Mouse (Mus musculus) brain, embryonic 18.5 days (tissue): ENCODE measurements around the gene Itpr1.

Experiments used
- DNase-seq: peaks from one replicate; pipeline ENCODE4 v3.0.0-alpha.2; 2012; ENCODE audit warnings: low read depth, low spot score

Gene Itpr1

GRCm38 (mm10) chr6:108512097-108512496 lies 299.2 kb downstream of the Itpr1 start:
- DNase-seq = no peak

- DNase-seq = no peak
These were observed 300.1 kb downstream of the Itpr1 start for GRCm38 (mm10) chr6:108512994-108513393.

- no peak for DNase-seq
These were observed 303.4 kb downstream of the Itpr1 start for GRCm38 (mm10) chr6:108516248-108516647.

- no peak for DNase-seq
These were observed 304.5 kb downstream of the Itpr1 start for GRCm38 (mm10) chr6:108517241-108517981.

- no peak for DNase-seq
These were observed 305.1 kb downstream of the Itpr1 start for GRCm38 (mm10) chr6:108517986-108518385.

GRCm38 (mm10) chr6:108518552-108518951 lies 305.7 kb downstream of the Itpr1 start:
- DNase-seq = no peak

- no peak for DNase-seq
These were observed 306.4 kb downstream of the Itpr1 start for GRCm38 (mm10) chr6:108519327-108519726.

GRCm38 (mm10) chr6:108523956-108524616 lies 311.2 kb downstream of the Itpr1 start:
- DNase-seq = no peak

- no peak for DNase-seq
These were observed 311.7 kb downstream of the Itpr1 start for GRCm38 (mm10) chr6:108524617-108525010.

- DNase-seq = no peak
These were observed 314.7 kb downstream of the Itpr1 start for GRCm38 (mm10) chr6:108527560-108527959.

GRCm38 (mm10) chr6:108527993-108528392 lies 315.1 kb downstream of the Itpr1 start:
- DNase-seq = no peak

GRCm38 (mm10) chr6:108529150-108529549 lies 316.3 kb downstream of the Itpr1 start:
- DNase-seq = no peak

- no peak for DNase-seq
These were observed 318.0 kb downstream of the Itpr1 start for GRCm38 (mm10) chr6:108530781-108531323.

GRCm38 (mm10) chr6:108531324-108532311 lies 318.7 kb downstream of the Itpr1 start:
- DNase-seq = no peak

GRCm38 (mm10) chr6:108532486-108533179 lies 319.7 kb downstream of the Itpr1 start:
- DNase-seq = no peak

- no peak for DNase-seq
These were observed 321.2 kb downstream of the Itpr1 start for GRCm38 (mm10) chr6:108534139-108534538.

GRCm38 (mm10) chr6:108534596-108534995 lies 321.7 kb downstream of the Itpr1 start:
- DNase-seq = no peak

- no peak for DNase-seq
These were observed 322.4 kb downstream of the Itpr1 start for GRCm38 (mm10) chr6:108535309-108535708.

- no peak for DNase-seq
These were observed 323.8 kb downstream of the Itpr1 start for GRCm38 (mm10) chr6:108536546-108537317.

GRCm38 (mm10) chr6:108538406-108538805 lies 325.5 kb downstream of the Itpr1 start:
- no peak for DNase-seq
